Mouse (Mus musculus): ENCODE data around the gene Fam217a. TPM values are rescaled to one million over a fixed set of nuclear protein-coding genes. Genes with fewer than 3 reads are reported as not detected.
"Not testable (repeated sequence)": the region's sequence is repeated elsewhere in the genome, so short reads cannot be mapped to it uniquely, and the experiment has no call there.

Fam217a gene
- total RNA-seq, 2 experiments from 2014 or later, result 0.49 to 0.57 TPM

GRCm38 (mm10) chr13:34942370-34942769 lies 18.3 kb upstream of the Fam217a start:
- Histone ChIP-seq H3K27ac (no peak overlapping the region), H3K4me3 (no peak overlapping the region)
- TF ChIP-seq CTCF (IDR thresholded peaks at IDR 0.05), result no peak
- DNase-seq (ENCODE audit: extremely low spot score in 1 of 2, low spot score in 2 of 2), result no peak
- intact Hi-C loops (cut with DNase I), result no loop called here

GRCm38 (mm10) chr13:34934931-34935644 lies 11.0 kb upstream of the Fam217a start:
- H3K4me3 ChIP-seq, result no peak overlapping the region
- DNase-seq (ENCODE audit: extremely low spot score in 1 of 2, low spot score in 2 of 2), result no peak

GRCm38 (mm10) chr13:34916520-34917167 lies 7.5 kb downstream of the Fam217a start:
- intact Hi-C loops (cut with DNase I), result loop anchor here (10.0 kb wide), 1 partner anchor 1028 kb away; no protein-coding TSS in a partner anchor
- Histone ChIP-seq H3K4me3 (no peak overlapping the region), H3K27ac (no peak overlapping the region)
- no peak for DNase-seq (ENCODE audit: extremely low spot score in 1 of 2, low spot score in 2 of 2)
- no peak for TF ChIP-seq CTCF (IDR thresholded peaks at IDR 0.05)

More at GRCm38 (mm10) chr13:34934931-34935644, 11.0 kb upstream of the Fam217a start:
- intact Hi-C loops (cut with DNase I), result no loop called here
- TF ChIP-seq CTCF (IDR thresholded peaks at IDR 0.05), result no peak
- H3K27ac ChIP-seq, result no peak overlapping the region

GRCm38 (mm10) chr13:34914614-34915013 lies 9.5 kb downstream of the Fam217a start:
- H3K4me3 ChIP-seq, result no peak overlapping the region
- intact Hi-C loops (cut with DNase I), result loop anchor here (10.0 kb wide), 1 partner anchor 1030 kb away; no protein-coding TSS in a partner anchor
- H3K27ac ChIP-seq, result no peak overlapping the region
- no peak for TF ChIP-seq CTCF (IDR thresholded peaks at IDR 0.05)
- no peak for DNase-seq (ENCODE audit: extremely low spot score in 1 of 2, low spot score in 2 of 2)

- no peak overlapping the region for H3K4me3 ChIP-seq
- no peak for TF ChIP-seq CTCF (IDR thresholded peaks at IDR 0.05)
- no peak for DNase-seq (ENCODE audit: extremely low spot score in 1 of 2, low spot score in 2 of 2)
- intact Hi-C loops (cut with DNase I), result no loop called here
- no peak overlapping the region for H3K27ac ChIP-seq
These were observed 31.2 kb downstream of the Fam217a start for GRCm38 (mm10) chr13:34892871-34893270.

GRCm38 (mm10) chr13:34876481-34876880 lies 47.6 kb downstream of the Fam217a start:
- Histone ChIP-seq H3K4me3 (peak overlapping the region; percentile 94), H3K27ac (no peak overlapping the region)
- TF ChIP-seq CTCF (IDR thresholded peaks at IDR 0.05), result no peak
- intact Hi-C loops (cut with DNase I), result loop anchor here (10.0 kb wide), 1 partner anchor 842 kb away; the partner anchor contains the start of gene Bphl
- DNase-seq (ENCODE audit: extremely low spot score in 1 of 2, low spot score in 2 of 2), result no peak

- H3K27ac ChIP-seq, result peak overlapping the region; percentile 97
- peak; percentile 45 for TF ChIP-seq CTCF (IDR thresholded peaks at IDR 0.05)
- DNase-seq (ENCODE audit: extremely low spot score in 1 of 2, low spot score in 2 of 2), result no peak
- H3K4me3 ChIP-seq, result peak overlapping the region; percentile 94
- intact Hi-C loops (cut with DNase I), result loop anchor here (10.0 kb wide), 1 partner anchor 841 kb away; the partner anchor contains the start of gene Bphl
These were observed 48.2 kb downstream of the Fam217a start for GRCm38 (mm10) chr13:34875741-34876445.

GRCm38 (mm10) chr13:34875166-34875710 lies 48.9 kb downstream of the Fam217a start, which contains the start of gene Prpf4b:
Prpf4b (plus strand) TSS chr13:34875302.
- peak within 1 kb of the TSS; percentile 97 for H3K27ac ChIP-seq
- TF ChIP-seq CTCF (IDR thresholded peaks at IDR 0.05), result no peak
- intact Hi-C loops (cut with DNase I), result loop anchor here (10.0 kb wide), 1 partner anchor 840 kb away; the partner anchor contains the start of gene Bphl
- H3K4me3 ChIP-seq, result peak within 1 kb of the TSS; percentile 94
- peak; percentile 93 to 95 for DNase-seq (ENCODE audit: extremely low spot score in 1 of 2, low spot score in 2 of 2)

- Histone ChIP-seq H3K4me3 (peak overlapping the region; percentile 94), H3K27ac (peak overlapping the region; percentile 97)
- not testable (repeated sequence) for DNase-seq (ENCODE audit: extremely low spot score in 1 of 2, low spot score in 2 of 2)
- intact Hi-C loops (cut with DNase I), result loop anchor here (5.0 to 10.0 kb wide), 2 partner anchors 687 to 840 kb away; partner anchors contain the start of gene Bphl
These were observed 49.4 kb downstream of the Fam217a start for GRCm38 (mm10) chr13:34874736-34875135.

GRCm38 (mm10) chr13:34873801-34874681 lies 50.1 kb downstream of the Fam217a start:
- peak; percentile 93 to 94 for DNase-seq (ENCODE audit: extremely low spot score in 1 of 2, low spot score in 2 of 2)
- intact Hi-C loops (cut with DNase I), result loop anchor here (5.0 to 10.0 kb wide), 2 partner anchors 687 to 839 kb away; partner anchors contain the start of gene Bphl
- Histone ChIP-seq H3K27ac (peak overlapping the region; percentile 97), H3K4me3 (peak overlapping the region; percentile 94)
- no peak for TF ChIP-seq CTCF (IDR thresholded peaks at IDR 0.05)

Measured in left cerebral cortex, adult 2 months (tissue).